Mouse (Mus musculus) hindbrain, embryonic 15.5 days (tissue): ENCODE measurements around the gene Olfr1053. TPM values are rescaled to one million over a fixed set of nuclear protein-coding genes. Genes with fewer than 3 reads are reported as not detected.
"Not testable (repeated sequence)": the region's sequence is repeated elsewhere in the genome, so short reads cannot be mapped to it uniquely, and the experiment has no call there.

Source experiments
- ATAC-seq: fragments of 200-750 bp; cut with Nextera tagmentation; 2 replicates; pipeline ENCODE4 v1.8.0; 2017; ENCODE audit warnings: low read depth, moderate number of reproducible peaks, moderate TSS enrichment; ENCODE audit not compliant: low FRiP score
- H3K27ac ChIP-seq: fragments of 300-500 bp; sonication (generic); replicated peaks from 2 replicates; pipeline ENCODE4 v1.5.1; 2015; ENCODE audit warnings: mild to moderate bottlenecking, inconsistent platforms
- H3K27me3 ChIP-seq: fragments of 300-500 bp; sonication (generic); 2 replicates; pipeline ENCODE4 v1.6.1; 2015; ENCODE audit warnings: control low read depth, inconsistent platforms
- H3K36me3 ChIP-seq: fragments of 300-500 bp; sonication (generic); 2 replicates; pipeline ENCODE4 v1.6.1; 2015; ENCODE audit warnings: control low read depth, inconsistent platforms
- H3K4me1 ChIP-seq: fragments of 300-500 bp; sonication (generic); replicated peaks from 2 replicates; pipeline ENCODE4 v1.6.1; 2015; ENCODE audit warnings: control low read depth, inconsistent platforms
- H3K4me2 ChIP-seq: fragments of 300-500 bp; sonication (generic); 2 replicates; pipeline ENCODE4 v1.6.1; 2015; ENCODE audit warnings: moderate library complexity, mild to moderate bottlenecking, inconsistent platforms
- H3K4me3 ChIP-seq: fragments of 300-500 bp; sonication (generic); 2 replicates; pipeline ENCODE4 v1.5.1; 2015; ENCODE audit warnings: mild to moderate bottlenecking, inconsistent platforms
- H3K9ac ChIP-seq: fragments of 300-500 bp; sonication (generic); 2 replicates; pipeline ENCODE4 v1.6.1; 2015; ENCODE audit warnings: inconsistent platforms
- H3K9me3 ChIP-seq: fragments of 300-500 bp; sonication (generic); 2 replicates; pipeline ENCODE4 v1.6.1; 2016; ENCODE audit warnings: control low read depth, inconsistent platforms
- WGBS: fragments of 180-500 bp; shearing (Covaris S2); methylation state at CpG from one replicate; pipeline ENCODE4 v1.1.7; 2015; 5-methylcytosine and 5-hydroxymethylcytosine counted together
- polyA plus RNA-seq: library from polyadenylated mRNA; unstranded; fragments of >200 nt; fragmentation: Nextera tagmentation; extraction: Ambion mirVana; gene quantifications from 2 replicates; pipeline ENCODE4 v1.2.1, GENCODE M21; 2015

Olfr1053 gene
- not detected in 2 replicates for polyA plus RNA-seq

- Histone ChIP-seq H3K9ac (no peak within 1 kb of the TSS), H3K27ac (no peak within 1 kb of the TSS), H3K4me2 (no peak within 1 kb of the TSS), H3K9me3 (no peaks in the 10 kb centered on the region), H3K36me3 (no peaks in the 10 kb centered on the region), H3K4me1 (no peaks in the 10 kb centered on the region), H3K27me3 (no peaks in the 10 kb centered on the region), H3K4me3 (no peak within 1 kb of the TSS)
- WGBS, result 65% methylated on average over 3 of the region's 3 CpGs
- no peak for ATAC-seq
Measured at GRCm38 (mm10) chr2:86315184-86315583, at the start of gene Olfr1053. Gene Olfr1053, minus strand, starts transcription at chr2:86315284.

DNA sequence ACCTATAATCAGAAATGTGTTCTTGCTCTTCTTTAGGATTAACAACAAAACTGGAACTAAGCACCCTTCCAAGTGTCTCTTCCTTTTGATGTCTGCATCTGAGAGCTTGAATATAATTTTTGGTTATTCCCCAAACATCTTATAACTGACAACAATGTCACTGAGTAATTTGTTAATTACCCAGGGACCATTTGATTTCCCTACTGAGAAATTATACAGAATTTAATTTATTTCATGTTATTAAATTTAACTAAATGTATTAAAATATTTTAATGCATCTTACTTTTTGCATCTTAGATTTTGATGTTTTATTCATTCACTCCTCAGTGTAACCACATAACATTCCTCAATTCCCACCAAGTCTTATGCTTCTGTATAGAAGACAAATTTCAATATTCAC, 47.3 kb upstream of the Olfr1053 start, which contains the start of gene Olfr1056:
Gene Olfr1056, minus strand, starts transcription at position 101 of the 400 bp plus-strand sequence.
- no peaks in the 10 kb centered on the region for H3K4me1 ChIP-seq
- no peak for ATAC-seq
- H3K4me3 ChIP-seq, result no peak within 1 kb of the TSS
- no peaks in the 10 kb centered on the region for H3K36me3 ChIP-seq
- no peaks in the 10 kb centered on the region for H3K27me3 ChIP-seq
- no peak within 1 kb of the TSS for H3K9ac ChIP-seq
- no peak within 1 kb of the TSS for H3K4me2 ChIP-seq
- H3K9me3 ChIP-seq, result no peaks in the 10 kb centered on the region
- no peak within 1 kb of the TSS for H3K27ac ChIP-seq

- not testable (repeated sequence) for H3K9ac ChIP-seq, H3K27me3 ChIP-seq, H3K9me3 ChIP-seq, ATAC-seq, H3K4me2 ChIP-seq, H3K4me1 ChIP-seq, H3K4me3 ChIP-seq, H3K27ac ChIP-seq, H3K36me3 ChIP-seq
- WGBS, result 76% methylated on average over 1 of the region's 1 CpGs
Measured at GRCm38 (mm10) chr2:86351751-86352150, 36.7 kb upstream of the Olfr1053 start.

DNA sequence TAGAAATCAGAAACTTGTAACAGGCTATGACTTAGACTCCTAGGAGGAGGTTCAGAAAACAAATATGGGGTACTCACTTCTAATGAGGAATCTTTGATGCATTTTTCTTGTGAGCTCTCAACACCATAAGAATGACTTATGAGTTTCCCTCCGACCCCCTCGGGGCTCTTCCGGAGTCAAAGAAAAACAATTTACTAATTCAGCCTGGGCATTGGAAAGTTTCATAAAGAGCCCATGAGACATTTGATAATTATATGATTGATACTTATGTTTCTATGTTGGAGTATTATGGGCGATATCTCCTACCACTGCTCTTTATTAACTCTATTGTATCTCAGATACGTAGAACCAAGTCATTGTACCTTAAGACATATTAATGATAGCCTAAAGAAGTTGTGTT, 35.1 kb upstream of the Olfr1053 start, which contains the start of gene Olfr1055:
Gene Olfr1055, minus strand, starts transcription at position 101 of the 400 bp plus-strand sequence.
- H3K27ac ChIP-seq, result no peak within 1 kb of the TSS
- no peak within 1 kb of the TSS for H3K4me2 ChIP-seq
- no peak within 1 kb of the TSS for H3K4me3 ChIP-seq
- H3K36me3 ChIP-seq, result no peaks in the 10 kb centered on the region
- ATAC-seq, result no peak
- H3K27me3 ChIP-seq, result no peaks in the 10 kb centered on the region
- H3K4me1 ChIP-seq, result no peaks in the 10 kb centered on the region
- H3K9ac ChIP-seq, result no peak within 1 kb of the TSS
- H3K9me3 ChIP-seq, result no peaks in the 10 kb centered on the region
- 93% methylated on average over 5 of the region's 5 CpGs for WGBS

DNA sequence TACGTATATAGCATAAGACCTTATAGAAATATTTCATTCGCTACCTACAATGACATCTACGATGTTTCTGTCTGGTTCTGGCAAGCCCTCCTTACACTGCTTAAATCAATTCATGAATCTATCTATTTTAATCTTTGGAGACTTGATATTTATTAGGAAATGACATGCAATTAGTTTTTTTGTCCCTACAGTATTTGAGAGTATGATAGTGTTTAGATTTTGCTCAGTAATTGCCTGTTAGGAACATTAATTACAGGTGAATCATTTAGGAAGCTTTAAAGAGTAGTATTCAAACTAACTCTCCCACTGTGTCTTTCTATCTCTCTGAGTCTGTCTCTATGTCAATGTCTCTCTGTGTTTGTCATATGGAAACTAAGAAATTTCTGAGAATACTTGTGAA, 20.2 kb upstream of the Olfr1053 start, which contains the start of gene Olfr1054:
Gene Olfr1054, minus strand, starts transcription at position 101 of the 400 bp plus-strand sequence.
- no peak within 1 kb of the TSS for H3K4me2 ChIP-seq
- no peak within 1 kb of the TSS for H3K9ac ChIP-seq
- no peak for ATAC-seq
- H3K4me3 ChIP-seq, result no peak within 1 kb of the TSS
- no peaks in the 10 kb centered on the region for H3K9me3 ChIP-seq
- H3K4me1 ChIP-seq, result no peaks in the 10 kb centered on the region
- H3K36me3 ChIP-seq, result no peaks in the 10 kb centered on the region
- H3K27ac ChIP-seq, result no peak within 1 kb of the TSS
- 83% methylated on average over 3 of the region's 3 CpGs for WGBS
- no peaks in the 10 kb centered on the region for H3K27me3 ChIP-seq

- no peak for ATAC-seq
- H3K27me3 ChIP-seq, result no peaks in the 10 kb centered on the region
- no peaks in the 10 kb centered on the region for H3K9me3 ChIP-seq
- H3K36me3 ChIP-seq, result no peaks in the 10 kb centered on the region
- no peak within 1 kb of the TSS for H3K4me3 ChIP-seq
- H3K4me1 ChIP-seq, result no peaks in the 10 kb centered on the region
- no peak within 1 kb of the TSS for H3K4me2 ChIP-seq
- H3K27ac ChIP-seq, result no peak within 1 kb of the TSS
- H3K9ac ChIP-seq, result no peak within 1 kb of the TSS
Measured at GRCm38 (mm10) chr2:86292155-86292554, 22.9 kb downstream of the Olfr1053 start, which contains the start of gene Olfr1052. Gene Olfr1052, plus strand, starts transcription at chr2:86292455.

DNA sequence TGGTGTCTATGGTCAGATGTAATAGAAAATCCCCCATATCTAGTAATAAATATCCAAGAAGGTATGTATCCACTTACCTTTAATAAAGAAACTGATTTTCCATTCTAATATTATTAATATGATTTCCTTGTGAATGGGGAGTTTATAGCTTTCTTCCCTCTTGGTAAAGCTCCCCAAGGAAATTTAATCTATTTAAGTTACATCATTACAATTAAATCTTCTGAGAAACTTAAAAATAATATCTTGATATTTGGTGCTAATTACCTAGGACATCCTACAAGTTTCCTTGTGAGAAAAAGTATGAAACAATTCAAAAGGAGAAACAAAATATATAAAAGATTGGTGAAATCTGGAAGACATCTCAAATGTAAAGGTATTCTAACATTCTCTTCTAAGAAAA, 36.1 kb downstream of the Olfr1053 start, which contains the start of gene Olfr1051:
Gene Olfr1051, minus strand, starts transcription at position 101 of the 400 bp plus-strand sequence.
- not testable (repeated sequence) for H3K27me3 ChIP-seq

More for the DNA sequence above, 36.1 kb downstream of the Olfr1053 start, which contains the start of gene Olfr1051:
- not testable (repeated sequence) for ATAC-seq, H3K4me3 ChIP-seq, H3K4me2 ChIP-seq, H3K36me3 ChIP-seq, H3K27ac ChIP-seq, H3K9ac ChIP-seq, H3K9me3 ChIP-seq, H3K4me1 ChIP-seq

Other genes starting within 250 kb of the Olfr1053 start
- gene Olfr1036, start 241.3 kb downstream of the Olfr1053 start, polyA plus RNA-seq, result not detected in 2 replicates
- gene Olfr1037, start 227.9 kb downstream of the Olfr1053 start, polyA plus RNA-seq, result not detected in 2 replicates
- not detected in 2 replicates for gene Olfr1039, start 179.4 kb downstream of the Olfr1053 start, polyA plus RNA-seq
- gene Olfr1040, start 168.6 kb downstream of the Olfr1053 start, polyA plus RNA-seq, result not detected in 2 replicates
- not detected in 2 replicates for gene Olfr1042, start 153.4 kb downstream of the Olfr1053 start, polyA plus RNA-seq
- not detected in 2 replicates for gene Olfr1043, start 147.8 kb downstream of the Olfr1053 start, polyA plus RNA-seq
- gene Olfr1044, start 137.5 kb downstream of the Olfr1053 start, polyA plus RNA-seq, result not detected in 2 replicates
- not detected in 2 replicates for gene Olfr52, start 129.6 kb downstream of the Olfr1053 start, polyA plus RNA-seq
- not detected in 2 replicates for gene Olfr1045, start 112.3 kb downstream of the Olfr1053 start, polyA plus RNA-seq
- not detected in 2 replicates for gene Olfr1046, start 96.0 kb downstream of the Olfr1053 start, polyA plus RNA-seq
- not detected in 2 replicates for gene Olfr1047, start 83.9 kb downstream of the Olfr1053 start, polyA plus RNA-seq
- not detected in 2 replicates for gene Olfr1048, start 75.0 kb downstream of the Olfr1053 start, polyA plus RNA-seq
- not detected in 2 replicates for gene Olfr1049, start 57.0 kb downstream of the Olfr1053 start, polyA plus RNA-seq
- gene Olfr1051, start 36.2 kb downstream of the Olfr1053 start, polyA plus RNA-seq, result not detected in 2 replicates
- gene Olfr1052, start 22.8 kb downstream of the Olfr1053 start, polyA plus RNA-seq, result not detected in 2 replicates
- not detected in 2 replicates for gene Olfr1054, start 20.1 kb upstream of the Olfr1053 start, polyA plus RNA-seq
- not detected in 2 replicates for gene Olfr1055, start 35.0 kb upstream of the Olfr1053 start, polyA plus RNA-seq
- not detected in 2 replicates for gene Olfr1056, start 47.2 kb upstream of the Olfr1053 start, polyA plus RNA-seq
- not detected in 2 replicates for gene Olfr1057, start 63.1 kb upstream of the Olfr1053 start, polyA plus RNA-seq
- gene Olfr1058, start 73.3 kb upstream of the Olfr1053 start, polyA plus RNA-seq, result not detected in 2 replicates
- not detected in 2 replicates for gene Olfr1061, start 98.8 kb upstream of the Olfr1053 start, polyA plus RNA-seq
- gene Olfr1062, start 111.5 kb upstream of the Olfr1053 start, polyA plus RNA-seq, result not detected in 2 replicates
- not detected in 2 replicates for gene Olfr1065, start 135.3 kb upstream of the Olfr1053 start, polyA plus RNA-seq
- gene Olfr1066, start 141.0 kb upstream of the Olfr1053 start, polyA plus RNA-seq, result not detected in 2 replicates
- not detected in 2 replicates for gene Olfr228, start 172.1 kb upstream of the Olfr1053 start, polyA plus RNA-seq
- not detected in 2 replicates for gene Olfr1076, start 193.2 kb upstream of the Olfr1053 start, polyA plus RNA-seq
- gene Olfr1079, start 227.2 kb upstream of the Olfr1053 start, polyA plus RNA-seq, result not detected in 2 replicates
- gene Olfr1080, start 243.0 kb upstream of the Olfr1053 start, polyA plus RNA-seq, result not detected in 2 replicates